Mouse (Mus musculus) MN1 (cell line): Measurements from ENCODE around the gene Larp7.

ENCODE experiments used
- DNase-seq: peaks from one replicate; pipeline ENCODE4 v3.0.0-alpha.2; 2016; ENCODE audit warnings: low spot score

The Larp7 gene

GRCm38 (mm10) chr3:127511786-127512746 is 41.1 kb downstream of the Larp7 start:
- DNase-seq = no peak

- DNase-seq = peak; percentile 33
Observed at GRCm38 (mm10) chr3:127507878-127508783, 45.0 kb downstream of the Larp7 start.

GRCm38 (mm10) chr3:127498742-127499400 is 54.3 kb downstream of the Larp7 start, which contains the start of gene Ank2:
Ank2 (minus strand) TSS chr3:127499350.
- DNase-seq = peak; percentile 77

GRCm38 (mm10) chr3:127498197-127498741 is 54.9 kb downstream of the Larp7 start:
- peak; percentile 58 for DNase-seq

- DNase-seq = no peak
Observed at GRCm38 (mm10) chr3:127492663-127493062, 60.5 kb downstream of the Larp7 start.

- no peak for DNase-seq
Observed at GRCm38 (mm10) chr3:127487302-127487701, 65.8 kb downstream of the Larp7 start.
